Mouse (Mus musculus) layer of hippocampus, adult 9-11 months (tissue): ENCODE results near the gene Gm5767.

Experiments
- DNase-seq: peaks from one replicate; pipeline ENCODE4 v3.0.0; 2022

Gm5767 gene

GRCm38 (mm10) chr16:8670041-8671035, 10.2 kb upstream of the Gm5767 start:
- peak; percentile 45 for DNase-seq

- DNase-seq = peak; percentile 90
Observed at GRCm38 (mm10) chr16:8671551-8672349, 8.8 kb upstream of the Gm5767 start, which contains the start of gene Carhsp1. Carhsp1 (minus strand) TSS chr16:8672155.

- no peak for DNase-seq
Observed at GRCm38 (mm10) chr16:8672350-8672687, 8.3 kb upstream of the Gm5767 start.

DNA sequence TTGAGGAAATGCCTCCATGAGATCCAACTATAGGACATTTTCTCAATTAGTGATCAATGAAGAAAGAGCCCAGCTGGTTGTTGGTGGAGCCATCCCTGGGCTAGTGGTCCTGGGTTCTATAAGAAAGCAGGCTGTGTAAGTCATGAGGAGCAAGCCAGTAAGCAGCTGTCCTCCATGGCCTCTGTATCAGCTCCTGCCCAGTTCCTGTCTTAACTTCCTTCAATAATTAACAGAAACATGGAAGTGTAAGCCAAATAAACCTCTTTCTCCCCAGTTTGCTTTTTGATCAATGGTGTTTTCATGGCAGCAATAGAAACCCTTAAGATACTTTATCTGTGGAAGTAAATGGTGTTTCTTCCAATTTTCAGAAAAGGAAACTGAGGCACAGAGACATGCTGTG, 7.8 kb upstream of the Gm5767 start:
- no peak for DNase-seq

DNA sequence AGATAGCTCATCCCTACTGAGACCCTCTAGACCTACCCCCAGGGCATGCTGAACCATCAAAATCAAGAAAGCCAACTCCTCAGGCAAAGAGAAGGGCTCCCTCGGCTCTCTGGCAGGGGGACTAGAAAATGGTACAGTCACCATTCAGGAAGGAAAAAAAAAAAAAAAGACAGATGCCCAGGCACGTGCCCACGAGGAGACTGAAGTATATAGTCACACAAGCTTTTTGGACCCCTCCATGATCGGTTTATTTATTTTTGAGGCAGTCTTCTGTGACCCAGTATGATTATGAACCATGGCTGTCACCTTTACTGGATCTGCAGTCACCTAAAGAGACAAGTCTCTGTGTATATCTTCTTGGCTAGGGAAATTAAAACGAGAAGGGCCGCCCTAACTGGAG, 7.2 kb upstream of the Gm5767 start:
- DNase-seq = no peak

GRCm38 (mm10) chr16:8674165-8674564, 6.4 kb upstream of the Gm5767 start:
- no peak for DNase-seq

DNA sequence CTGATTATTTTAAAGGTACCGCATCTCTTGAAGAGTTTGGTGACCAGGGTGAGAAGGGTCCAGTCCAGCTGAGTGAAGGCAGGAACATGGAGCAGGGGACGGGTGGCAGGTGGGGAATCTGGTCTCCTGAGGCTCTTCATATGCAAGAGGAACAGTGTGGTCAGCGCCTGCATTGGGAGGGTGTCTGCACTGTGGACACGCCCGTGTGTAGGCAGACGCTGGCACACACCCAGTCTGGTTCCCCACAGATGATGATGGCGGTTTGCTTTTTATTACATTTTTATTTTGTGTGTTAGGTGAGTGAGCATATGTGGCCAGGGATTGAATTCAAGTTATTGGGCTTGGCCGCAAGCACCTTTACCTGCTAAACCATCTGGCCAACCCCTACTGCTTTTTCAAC, 5.0 kb upstream of the Gm5767 start:
- DNase-seq = no peak

DNA sequence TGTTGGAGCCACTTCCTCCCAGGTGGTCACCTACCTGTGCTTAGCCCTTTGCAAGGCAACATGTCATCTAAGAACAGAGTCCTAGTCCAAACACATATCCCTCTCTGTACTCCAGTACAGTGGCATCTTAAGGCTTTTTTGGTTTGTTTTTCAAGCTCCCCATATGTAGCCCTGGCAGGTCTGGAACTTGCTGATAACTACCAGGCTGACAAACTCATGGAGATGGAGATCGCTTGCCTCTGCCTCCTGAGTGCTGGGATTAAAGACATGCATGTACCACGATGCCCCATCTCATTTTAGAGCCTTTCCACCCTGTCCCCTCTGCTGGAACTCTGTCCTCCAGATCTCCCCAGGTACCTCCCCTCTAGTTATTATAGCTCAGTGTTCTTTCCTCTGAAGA, 4.3 kb upstream of the Gm5767 start:
- DNase-seq = no peak

GRCm38 (mm10) chr16:8676800-8677199, 3.8 kb upstream of the Gm5767 start:
- no peak for DNase-seq

DNA sequence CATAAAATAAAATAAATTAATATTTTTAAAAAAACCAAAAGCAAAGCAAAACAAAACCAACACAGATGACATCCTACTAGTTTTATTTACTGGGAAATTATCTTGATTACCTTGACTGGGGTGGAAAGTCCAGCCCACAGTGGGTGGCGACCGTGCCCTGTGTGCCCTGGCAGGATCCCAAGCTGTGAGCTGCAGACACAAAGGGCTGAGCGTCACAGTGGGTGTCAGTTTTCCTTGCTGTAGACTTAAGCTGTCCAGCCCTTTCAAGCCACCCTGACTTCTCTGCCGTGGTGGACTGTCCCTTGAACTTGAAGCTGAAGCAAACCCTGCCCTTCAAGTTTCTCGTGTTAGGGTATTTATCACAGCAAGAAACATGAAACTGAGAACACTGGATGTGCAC, 2.5 kb upstream of the Gm5767 start:
- DNase-seq = no peak

DNA sequence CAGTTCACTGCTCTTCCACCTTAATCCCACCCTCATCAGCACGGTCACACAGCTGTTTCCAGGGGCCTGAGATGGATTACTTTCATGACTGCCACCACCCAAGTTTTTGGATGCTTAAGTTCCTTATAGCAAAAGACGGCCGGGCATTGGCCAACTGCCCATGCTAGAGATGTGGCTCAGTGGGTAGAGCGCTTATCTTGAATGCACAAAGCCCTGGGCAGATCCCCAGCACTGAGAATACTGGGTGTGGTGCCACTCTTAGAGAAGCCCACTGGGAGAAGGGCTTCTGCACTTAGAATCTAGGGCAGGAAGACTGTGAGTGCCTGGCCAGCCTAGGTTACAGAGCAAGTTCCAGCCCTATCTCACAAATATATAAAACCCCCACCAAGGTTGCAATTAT, 1.9 kb upstream of the Gm5767 start:
- DNase-seq = no peak

DNA sequence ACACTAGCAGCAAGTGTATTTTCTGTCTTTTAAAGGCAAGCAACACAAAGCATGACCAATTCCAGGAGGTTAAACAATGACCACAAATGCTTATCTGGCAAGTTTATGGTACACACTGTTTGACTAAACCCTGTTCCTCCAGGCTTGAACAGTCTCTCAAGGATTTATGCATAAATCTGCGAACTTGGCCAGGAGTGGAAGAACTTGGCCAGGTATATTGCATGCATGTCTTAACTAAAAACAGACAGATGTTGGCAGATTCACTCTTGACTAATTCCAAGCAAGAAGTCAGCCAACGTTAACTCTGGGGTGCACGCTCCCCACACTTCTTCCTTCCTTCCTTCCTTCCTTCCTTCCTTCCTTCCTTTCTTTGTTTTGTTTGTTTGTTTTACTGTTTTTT, 790 bp upstream of the Gm5767 start:
- no peak for DNase-seq

DNA sequence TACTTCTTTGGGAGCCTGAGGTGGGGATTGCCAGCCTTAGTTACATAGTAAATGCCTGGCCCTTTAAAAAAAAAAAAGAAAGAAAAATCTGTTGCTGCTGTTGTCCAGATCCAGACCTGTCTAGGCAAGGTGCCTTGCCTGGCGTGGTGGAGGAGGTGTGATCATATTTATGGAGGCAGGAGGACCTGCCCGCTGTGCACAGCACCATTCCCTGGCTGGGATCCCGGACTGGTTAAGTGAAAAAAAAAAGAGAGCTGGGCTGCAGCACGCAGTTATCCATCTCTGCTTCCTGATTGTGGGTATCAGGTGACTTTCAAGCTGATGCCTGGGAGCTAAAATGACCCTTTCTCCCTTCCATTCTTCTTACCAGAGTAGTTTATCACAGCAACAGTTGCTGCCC, 4.5 kb downstream of the Gm5767 start:
- DNase-seq = no peak

DNA sequence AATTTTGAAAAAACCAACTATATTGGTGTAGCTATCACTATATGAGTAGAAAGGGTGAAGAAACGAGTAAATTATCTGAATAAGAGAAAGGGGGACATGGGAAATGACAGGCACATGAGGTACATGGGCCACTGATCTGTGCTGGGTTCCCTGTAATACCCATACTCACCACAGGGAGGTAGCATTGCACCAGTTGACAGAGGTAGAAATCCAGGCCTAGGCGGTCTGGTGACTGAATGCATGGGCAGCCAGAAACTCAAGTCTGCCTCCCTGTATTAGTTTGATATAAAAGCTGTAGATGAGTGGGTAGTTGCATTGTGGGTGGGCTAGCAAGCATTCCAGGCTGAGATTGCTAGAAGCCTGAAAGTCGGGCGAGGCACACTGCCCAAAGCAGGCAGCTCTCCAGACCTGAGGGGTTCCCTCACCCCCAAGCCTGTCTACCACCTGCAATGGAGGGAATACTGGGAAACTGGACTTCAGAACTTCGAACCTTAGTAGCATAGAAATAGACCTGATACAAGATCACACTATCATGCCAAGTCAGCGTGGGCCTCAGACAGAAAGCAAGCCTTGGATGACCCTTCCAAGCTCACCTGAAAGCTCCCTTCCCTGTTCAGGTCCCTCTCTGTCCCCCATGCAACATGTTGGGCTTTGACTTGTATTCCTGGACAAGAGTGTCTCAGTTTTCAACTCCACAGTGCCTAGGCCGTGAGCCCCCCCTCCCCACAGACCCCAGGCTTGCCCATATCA, 5.7 kb downstream of the Gm5767 start:
- peak; percentile 75 for DNase-seq

DNA sequence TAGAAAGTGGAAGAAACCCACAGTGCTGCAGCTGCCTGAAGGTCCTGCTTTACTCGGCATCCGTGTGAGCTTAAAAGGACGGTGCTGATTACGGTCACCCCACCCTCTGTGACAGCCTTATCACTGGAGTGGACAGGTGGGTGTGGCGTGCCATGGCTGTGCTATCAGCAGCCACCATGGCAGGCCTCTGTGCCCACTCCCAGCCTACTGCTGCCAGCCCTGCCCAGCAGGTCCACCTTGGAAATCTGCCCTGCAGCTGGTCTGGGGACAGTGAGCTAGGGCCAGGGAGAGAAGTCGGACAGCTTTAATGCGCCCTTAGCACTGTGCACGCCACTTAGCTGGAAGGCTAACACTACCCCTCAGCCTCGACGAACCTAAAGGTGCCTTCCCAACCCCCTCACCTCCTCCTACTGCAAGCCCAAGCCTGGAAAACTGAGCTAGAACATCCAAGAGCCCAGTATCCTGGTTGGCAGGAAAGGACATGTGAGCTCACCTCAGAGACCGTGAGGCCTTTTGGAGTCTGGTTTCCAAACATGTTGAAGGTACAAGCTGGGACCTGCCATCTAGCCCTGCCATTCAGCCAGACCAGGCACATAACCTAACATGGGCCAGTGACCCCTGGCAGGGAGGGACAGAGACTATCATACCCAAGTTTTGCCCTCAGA, 6.4 kb downstream of the Gm5767 start:
- no peak for DNase-seq

GRCm38 (mm10) chr16:8687559-8688112, 7.1 kb downstream of the Gm5767 start:
- no peak for DNase-seq

DNA sequence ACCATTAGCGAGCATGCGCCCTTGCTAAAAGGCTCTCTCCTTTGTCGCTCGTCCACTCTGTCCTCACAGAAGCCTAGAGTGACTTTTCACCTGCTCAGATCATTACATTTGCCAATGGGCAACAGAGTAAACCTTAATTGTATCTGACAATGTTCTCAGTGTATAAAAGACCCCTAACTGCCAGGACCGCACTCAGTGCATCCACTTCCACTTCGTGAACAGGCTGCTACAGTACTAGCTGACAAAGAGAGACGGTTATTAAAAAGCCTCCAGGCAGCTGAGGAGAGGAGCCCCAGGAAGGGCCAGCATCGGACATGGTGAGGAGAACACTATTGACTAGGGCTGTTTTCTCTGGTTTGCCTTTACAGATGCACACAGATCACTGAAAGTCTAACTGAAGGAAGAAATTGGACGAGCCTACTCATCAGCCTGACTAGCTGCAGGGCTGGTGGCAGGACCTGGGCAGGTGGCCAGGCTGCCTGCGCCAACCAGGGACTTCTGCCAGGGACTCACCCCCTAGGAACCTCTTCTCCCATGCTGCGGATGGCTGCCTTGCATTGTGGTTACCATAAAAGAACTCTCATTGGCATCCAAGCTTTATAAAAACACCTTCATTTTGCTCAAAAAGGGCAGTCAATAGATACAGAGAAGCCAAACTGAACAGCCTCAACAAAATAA, 9.5 kb downstream of the Gm5767 start:
- DNase-seq = no peak

DNA sequence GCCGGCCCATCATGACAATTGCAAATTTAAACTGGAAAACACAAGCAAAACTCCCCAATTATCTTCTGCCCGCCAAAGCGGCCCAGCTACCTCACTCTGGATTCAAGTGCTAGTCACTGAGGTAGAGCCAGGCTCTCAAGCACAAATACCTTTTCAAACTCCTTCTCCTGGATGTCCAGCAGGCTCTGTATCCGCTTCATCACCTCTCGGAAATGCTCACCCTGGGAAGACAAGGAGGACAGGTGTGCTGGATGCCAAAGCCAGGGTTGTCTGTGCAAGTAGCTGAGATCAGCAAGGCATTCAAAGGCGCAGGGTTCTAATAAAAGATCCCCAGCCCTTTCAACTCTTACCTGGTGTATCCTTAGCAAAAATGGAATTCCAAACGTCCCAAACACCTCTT, 10.6 kb downstream of the Gm5767 start:
- no peak for DNase-seq

DNA sequence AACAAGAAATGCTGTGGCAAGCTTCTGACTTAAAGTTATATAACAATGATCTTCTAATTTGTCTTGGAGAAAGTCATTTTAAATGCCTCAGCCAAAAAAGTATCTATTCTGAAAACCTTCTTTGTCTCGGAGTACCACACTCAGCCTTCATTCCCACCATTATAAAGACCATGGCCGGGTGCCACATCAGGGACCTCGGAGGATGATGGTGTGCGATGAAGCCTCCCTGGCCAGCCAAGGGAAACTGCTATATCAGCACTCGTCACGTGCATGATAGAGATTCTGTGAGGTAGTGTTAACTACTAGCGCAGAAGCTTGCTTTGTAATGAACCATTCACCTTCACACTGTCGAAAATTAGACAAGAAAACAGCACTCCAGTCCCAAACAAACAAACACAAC, 19.0 kb downstream of the Gm5767 start:
- DNase-seq = no peak

DNA sequence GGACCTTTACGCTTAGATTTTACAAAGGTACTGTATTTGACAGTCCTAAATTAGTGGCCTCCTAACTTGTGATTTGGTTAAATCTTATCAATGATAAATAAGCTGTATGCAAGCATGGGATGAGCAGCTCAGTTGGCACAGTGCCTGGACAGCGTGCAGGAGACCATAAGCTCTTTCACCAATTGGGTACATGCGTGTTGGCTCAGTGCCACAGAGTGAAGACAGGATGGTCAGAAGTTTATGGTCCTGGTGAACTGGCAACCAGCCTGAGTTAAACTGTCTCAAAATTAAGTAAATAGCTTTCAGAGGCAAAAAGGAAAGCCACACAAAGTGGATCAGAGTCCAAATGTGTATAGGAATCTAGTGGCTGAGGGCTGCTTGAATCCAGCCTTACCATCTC, 20.0 kb downstream of the Gm5767 start:
- DNase-seq = no peak

- peak; percentile 23 for DNase-seq
Observed at GRCm38 (mm10) chr16:8711998-8712397, 31.4 kb downstream of the Gm5767 start.

DNA sequence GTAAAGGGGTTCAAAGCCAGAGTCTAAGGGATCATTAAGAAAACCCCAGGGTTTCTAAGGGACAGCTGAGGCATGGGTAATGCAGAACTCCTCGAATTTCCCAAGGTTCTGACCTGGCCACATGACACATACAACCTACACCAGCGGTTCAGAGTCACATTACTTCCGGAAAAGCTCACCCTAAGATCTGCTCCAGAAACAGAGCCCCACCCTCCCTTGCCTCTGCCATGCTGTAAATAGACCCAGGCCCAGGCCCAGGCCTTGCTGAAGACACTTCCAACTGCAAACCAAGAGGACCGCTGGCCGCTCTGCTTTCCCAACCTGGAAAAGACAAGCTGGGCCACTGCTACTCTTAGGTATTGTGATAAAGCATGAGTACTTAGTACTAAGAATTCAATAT, 34.3 kb downstream of the Gm5767 start:
- DNase-seq = no peak
